Mouse (Mus musculus) neural tube, embryonic 12.5 days (tissue): ENCODE measurements around the gene Acap2. TPM values are rescaled to one million over a fixed set of nuclear protein-coding genes. Genes with fewer than 3 reads are reported as not detected.
A peak's percentile ranks its signal among the peaks of the same experiment; 100 is the strongest.

Experiments
- ATAC-seq: fragments of 200-750 bp; cut with Nextera tagmentation; 2 replicates; pipeline ENCODE4 v1.8.0; 2017; ENCODE audit warnings: low read depth, mild to moderate bottlenecking, moderate TSS enrichment, moderate library complexity; ENCODE audit not compliant: low FRiP score
- H3K27ac ChIP-seq: fragments of 300-500 bp; sonication (generic); 2 replicates; pipeline ENCODE4 v1.5.1; 2016
- H3K27me3 ChIP-seq: fragments of 300-500 bp; sonication (generic); replicated peaks from 2 replicates; pipeline ENCODE4 v1.6.1; 2016; ENCODE audit warnings: mild to moderate bottlenecking
- H3K36me3 ChIP-seq: fragments of 300-500 bp; sonication (generic); 2 replicates; pipeline ENCODE4 v1.6.1; 2016; ENCODE audit warnings: mild to moderate bottlenecking
- H3K4me1 ChIP-seq: fragments of 300-500 bp; sonication (generic); 2 replicates; pipeline ENCODE4 v1.6.1; 2016
- H3K4me2 ChIP-seq: fragments of 300-500 bp; sonication (generic); replicated peaks from 2 replicates; pipeline ENCODE4 v1.6.1; 2016; ENCODE audit warnings: mild to moderate bottlenecking
- H3K4me3 ChIP-seq: fragments of 300-500 bp; sonication (generic); 2 replicates; pipeline ENCODE4 v1.5.1; 2016
- H3K9ac ChIP-seq: fragments of 300-500 bp; sonication (generic); 2 replicates; pipeline ENCODE4 v1.6.1; 2016; ENCODE audit warnings: mild to moderate bottlenecking
- H3K9me3 ChIP-seq: fragments of 300-500 bp; sonication (generic); 2 replicates; pipeline ENCODE4 v1.6.1; 2016; ENCODE audit warnings: mild to moderate bottlenecking
- WGBS: fragments of 180-500 bp; shearing (Covaris S2); methylation state at CpG from one replicate; pipeline ENCODE4 v1.1.7; 2016; 5-methylcytosine and 5-hydroxymethylcytosine counted together
- polyA plus RNA-seq: library from polyadenylated mRNA; unstranded; fragments of >200 nt; fragmentation: Nextera tagmentation; extraction: Ambion mirVana; gene quantifications from 2 replicates; pipeline ENCODE4 v1.2.1, GENCODE M21; 2016

The Acap2 gene
- 18.1 and 18.4 TPM in 2 replicates for polyA plus RNA-seq

DNA sequence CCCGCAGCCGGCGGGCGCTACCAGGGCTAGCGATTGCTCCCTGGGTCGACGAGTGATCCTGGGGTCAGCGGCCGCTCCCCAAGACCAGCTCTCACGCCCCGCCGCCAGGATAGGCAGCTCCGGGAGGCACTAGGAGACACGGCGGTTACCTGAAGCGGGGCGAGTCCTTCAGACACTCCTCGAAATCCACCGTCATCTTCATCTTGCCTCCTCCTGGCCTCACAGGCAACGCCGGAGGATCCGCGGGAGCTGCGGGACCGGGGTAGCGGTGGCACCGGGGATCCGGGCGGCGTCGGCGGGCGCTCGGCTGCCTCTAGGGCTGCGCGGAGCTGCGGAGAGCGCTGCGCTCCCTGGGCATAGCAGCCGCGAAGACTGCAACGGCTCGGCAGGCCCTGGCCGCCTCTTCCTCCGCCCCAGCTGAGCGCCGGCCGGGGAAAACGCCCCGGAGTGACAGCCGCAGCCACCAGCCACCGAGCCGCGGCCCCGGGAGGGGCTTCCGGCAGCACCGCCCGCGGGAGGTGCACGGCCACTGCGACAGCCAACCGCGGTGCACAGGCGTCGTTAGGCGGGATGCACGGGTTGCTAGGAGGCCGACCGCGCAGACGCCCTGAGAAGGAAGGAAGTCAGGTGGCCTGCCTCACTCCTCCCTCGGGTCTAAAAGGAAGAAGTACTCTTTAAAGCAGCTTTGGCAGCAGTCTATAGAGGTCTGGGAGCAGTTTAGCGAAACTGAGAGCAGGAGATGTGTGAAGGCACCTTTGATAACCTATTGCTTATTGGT is at the start of gene Acap2:
Gene Acap2, minus strand, starts transcription at position 456 of the 778 bp plus-strand sequence.
- ATAC-seq = peak; percentile 99
- H3K9ac ChIP-seq = peak within 1 kb of the TSS; percentile 92
- H3K27me3 ChIP-seq = no peaks in the 10 kb centered on the region
- peaks cover 14% of the 10 kb centered on the region for H3K4me1 ChIP-seq
- H3K4me3 ChIP-seq = peak within 1 kb of the TSS; percentile 84
- peak within 1 kb of the TSS; percentile 84 for H3K4me2 ChIP-seq
- H3K36me3 ChIP-seq = no peaks in the 10 kb centered on the region
- WGBS = under 1% methylated on average over 73 of the region's 73 CpGs
- H3K9me3 ChIP-seq = no peaks in the 10 kb centered on the region
- peak within 1 kb of the TSS; percentile 90 for H3K27ac ChIP-seq

DNA sequence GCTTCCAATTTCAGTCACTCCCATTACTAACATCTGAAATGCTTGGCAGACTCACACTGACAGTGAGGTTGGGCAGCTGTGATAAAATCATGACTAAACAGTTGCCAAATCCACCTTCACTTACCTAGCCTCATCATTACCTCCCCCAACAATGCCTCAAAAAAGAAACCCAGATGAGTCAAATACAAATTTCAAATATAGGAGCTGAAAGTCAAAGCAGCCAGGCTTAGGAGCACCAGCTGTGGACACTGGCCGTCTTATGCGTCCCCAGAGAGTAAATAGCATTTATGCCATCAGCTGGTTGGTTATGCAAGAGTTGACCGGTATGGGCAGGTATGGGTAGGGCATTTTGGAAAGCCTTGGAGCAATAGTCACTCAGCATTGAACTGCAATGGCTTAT is 48.4 kb upstream of the Acap2 start:
- 0 out of 2 replicates have a peak, but pooled peaks cover 9% of the 10 kb centered on the region for H3K36me3 ChIP-seq
- H3K27ac ChIP-seq = no peak overlapping the region
- no peaks in the 10 kb centered on the region for H3K9me3 ChIP-seq
- H3K4me3 ChIP-seq = no peak overlapping the region
- H3K9ac ChIP-seq = no peak overlapping the region
- H3K27me3 ChIP-seq = no peaks in the 10 kb centered on the region
- no peak overlapping the region for H3K4me2 ChIP-seq
- 81% methylated on average over 3 of the region's 3 CpGs for WGBS
- ATAC-seq = no peak
- H3K4me1 ChIP-seq = no peaks in the 10 kb centered on the region

DNA sequence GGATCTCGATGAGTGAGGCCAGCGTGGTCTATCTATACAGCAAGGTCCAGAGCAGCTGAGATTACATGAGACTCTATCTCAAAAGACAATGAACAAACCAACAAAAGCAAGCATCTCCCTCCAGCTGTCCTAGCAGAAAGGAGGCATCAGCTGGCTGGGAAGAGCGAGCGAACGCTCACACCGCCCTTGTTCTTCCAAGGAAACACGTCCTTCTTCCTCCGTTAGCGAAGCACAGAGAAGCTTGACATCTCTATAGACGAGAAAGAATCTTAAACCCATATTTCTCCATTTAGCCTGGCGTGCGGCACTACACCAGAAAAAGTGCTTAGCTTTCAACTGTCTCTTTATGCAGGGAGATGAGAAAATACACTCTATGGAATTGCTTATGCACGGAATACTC is 47.7 kb upstream of the Acap2 start:
- Histone ChIP-seq H3K4me3 (no peak overlapping the region), H3K36me3 (0 out of 2 replicates have a peak, but pooled peaks cover 9% of the 10 kb centered on the region), H3K27me3 (no peaks in the 10 kb centered on the region), H3K27ac (no peak overlapping the region), H3K9me3 (no peaks in the 10 kb centered on the region), H3K4me2 (no peak overlapping the region), H3K9ac (no peak overlapping the region), H3K4me1 (no peaks in the 10 kb centered on the region)
- no peak for ATAC-seq
- WGBS = 83% methylated on average over 13 of the region's 13 CpGs

DNA sequence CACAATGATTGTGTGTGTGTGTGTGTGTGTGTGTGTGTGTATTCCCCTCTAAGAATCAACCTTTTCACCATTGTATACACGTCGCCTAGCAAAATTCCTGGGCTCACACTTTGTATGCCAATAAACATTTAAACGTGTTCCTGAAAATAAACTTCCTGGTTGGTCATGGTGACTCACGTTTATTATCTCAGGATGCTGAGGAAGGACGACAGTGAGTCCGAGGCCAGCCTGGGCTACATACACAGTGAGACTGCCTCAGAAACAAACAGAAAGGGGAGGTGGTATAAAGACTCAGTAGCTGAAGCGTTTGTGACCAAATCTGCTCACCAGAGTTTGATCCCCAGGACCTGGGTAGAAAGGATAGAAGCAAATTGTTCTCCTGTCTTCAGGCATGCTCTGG is 46.4 kb upstream of the Acap2 start:
- no peak overlapping the region for H3K27ac ChIP-seq
- 85% methylated on average over 7 of the region's 7 CpGs for WGBS
- ATAC-seq = no peak
- H3K4me2 ChIP-seq = no peak overlapping the region
- 0 out of 2 replicates have a peak, but pooled peaks cover 5% of the 10 kb centered on the region for H3K36me3 ChIP-seq
- no peak overlapping the region for H3K4me3 ChIP-seq
- no peak overlapping the region for H3K9ac ChIP-seq
- no peaks in the 10 kb centered on the region for H3K4me1 ChIP-seq
- H3K27me3 ChIP-seq = no peaks in the 10 kb centered on the region
- no peaks in the 10 kb centered on the region for H3K9me3 ChIP-seq

DNA sequence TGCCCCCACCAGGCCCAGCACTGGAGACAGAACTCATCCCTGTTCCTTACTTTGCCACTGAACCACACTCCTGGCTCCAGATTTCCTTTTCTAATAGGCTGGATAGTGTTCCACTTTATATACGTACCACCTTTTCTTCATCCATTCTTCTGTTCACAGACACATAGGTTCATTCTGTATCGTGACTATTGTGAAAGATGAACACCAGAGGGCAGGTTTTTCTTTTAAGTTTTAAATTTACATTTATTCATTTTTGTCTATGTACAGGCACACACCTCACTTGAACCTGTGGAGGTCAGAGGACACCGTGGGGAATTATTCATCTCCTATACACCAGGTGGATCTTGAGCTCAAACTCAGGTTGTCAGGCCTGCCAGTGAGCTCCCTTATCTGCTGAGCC is 43.0 kb upstream of the Acap2 start:
- Histone ChIP-seq H3K4me2 (no peak overlapping the region), H3K9ac (no peak overlapping the region), H3K4me1 (no peaks in the 10 kb centered on the region), H3K27ac (no peak overlapping the region), H3K9me3 (no peaks in the 10 kb centered on the region), H3K4me3 (no peak overlapping the region), H3K27me3 (no peaks in the 10 kb centered on the region), H3K36me3 (no peaks in the 10 kb centered on the region)
- WGBS = 91% methylated on average over 3 of the region's 3 CpGs
- ATAC-seq = no peak

DNA sequence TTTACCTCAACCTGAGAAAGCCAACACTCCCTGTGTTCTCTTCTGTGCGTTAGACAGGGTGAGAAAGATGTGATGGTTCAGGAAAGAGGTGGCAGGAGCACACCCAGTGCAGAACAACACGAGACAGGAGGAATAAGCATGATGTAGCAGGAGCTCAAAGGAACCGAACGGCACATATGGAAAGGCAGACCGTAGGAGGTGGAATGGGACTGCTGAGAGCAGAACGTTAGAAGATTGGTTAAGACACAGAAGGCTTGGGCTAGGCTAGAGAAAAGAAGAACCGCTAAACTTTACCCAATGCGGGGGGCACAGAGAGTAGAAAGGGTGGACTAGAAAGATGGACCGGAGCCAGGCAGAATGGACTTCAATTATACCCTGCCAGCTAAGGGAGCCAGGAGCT is 40.4 kb upstream of the Acap2 start:
- H3K9me3 ChIP-seq = no peaks in the 10 kb centered on the region
- H3K4me1 ChIP-seq = no peaks in the 10 kb centered on the region
- H3K4me2 ChIP-seq = no peak overlapping the region

DNA sequence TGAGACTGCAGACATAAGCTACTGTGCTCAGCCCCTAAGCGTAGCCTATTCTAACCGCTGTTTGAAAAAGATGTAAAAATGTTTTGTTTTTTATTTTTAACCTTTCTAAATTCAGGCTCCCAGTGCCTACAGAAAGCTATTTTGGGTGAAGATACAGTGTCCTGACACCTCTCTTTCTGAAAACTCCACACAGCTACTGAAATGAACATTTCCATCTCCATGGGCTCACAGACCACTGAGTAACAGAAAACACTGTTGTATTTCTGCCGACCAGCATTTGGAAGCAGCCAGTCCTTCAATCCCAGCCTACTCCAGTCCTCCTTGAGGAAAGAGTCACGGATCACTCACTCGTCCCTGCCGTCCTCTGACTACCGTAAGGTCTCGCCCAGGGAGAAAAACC is 39.5 kb upstream of the Acap2 start:
- H3K4me2 ChIP-seq = no peak overlapping the region
- 94% methylated on average over 8 of the region's 8 CpGs for WGBS
- no peaks in the 10 kb centered on the region for H3K36me3 ChIP-seq
- no peaks in the 10 kb centered on the region for H3K27me3 ChIP-seq
- H3K4me3 ChIP-seq = no peak overlapping the region
- no peak overlapping the region for H3K27ac ChIP-seq
- no peaks in the 10 kb centered on the region for H3K9me3 ChIP-seq
- no peak overlapping the region for H3K9ac ChIP-seq
- no peak for ATAC-seq
- H3K4me1 ChIP-seq = 0 out of 2 replicates have a peak, but pooled peaks cover 2% of the 10 kb centered on the region

More for the DNA sequence above, 40.4 kb upstream of the Acap2 start:
- Histone ChIP-seq H3K9ac (no peak overlapping the region), H3K27ac (no peak overlapping the region), H3K27me3 (no peaks in the 10 kb centered on the region), H3K4me3 (no peak overlapping the region), H3K36me3 (no peaks in the 10 kb centered on the region)
- no peak for ATAC-seq
- 85% methylated on average over 9 of the region's 9 CpGs for WGBS

DNA sequence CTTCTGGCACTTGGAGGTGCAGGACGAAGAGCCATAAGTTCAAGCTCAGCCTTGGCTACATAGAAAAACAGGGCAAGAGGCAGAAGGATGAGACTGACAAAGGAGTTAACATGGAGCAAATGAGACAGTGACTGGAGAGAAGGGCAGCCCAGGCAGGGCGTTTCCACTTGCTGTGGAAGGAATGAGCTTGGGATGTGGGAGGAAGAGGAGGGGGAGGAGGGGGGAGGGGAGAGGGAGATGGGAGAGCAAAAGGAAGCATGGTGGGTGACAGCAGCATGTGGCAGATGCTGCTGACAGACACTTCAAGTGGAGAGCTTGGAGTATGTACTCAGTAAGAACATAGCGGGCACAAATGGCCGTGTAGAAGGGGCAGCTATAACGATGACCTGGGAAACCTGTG is 37.2 kb upstream of the Acap2 start:
- Histone ChIP-seq H3K4me1 (peaks cover 13% of the 10 kb centered on the region; the same call in 1 of the 2 replicates), H3K4me3 (no peak overlapping the region), H3K27ac (no peak overlapping the region), H3K9ac (no peak overlapping the region), H3K4me2 (no peak overlapping the region), H3K27me3 (0 out of 2 replicates have a peak, but pooled peaks cover 5% of the 10 kb centered on the region), H3K36me3 (no peaks in the 10 kb centered on the region), H3K9me3 (no peaks in the 10 kb centered on the region)
- ATAC-seq = no peak
- WGBS = 78% methylated on average over 5 of the region's 5 CpGs

DNA sequence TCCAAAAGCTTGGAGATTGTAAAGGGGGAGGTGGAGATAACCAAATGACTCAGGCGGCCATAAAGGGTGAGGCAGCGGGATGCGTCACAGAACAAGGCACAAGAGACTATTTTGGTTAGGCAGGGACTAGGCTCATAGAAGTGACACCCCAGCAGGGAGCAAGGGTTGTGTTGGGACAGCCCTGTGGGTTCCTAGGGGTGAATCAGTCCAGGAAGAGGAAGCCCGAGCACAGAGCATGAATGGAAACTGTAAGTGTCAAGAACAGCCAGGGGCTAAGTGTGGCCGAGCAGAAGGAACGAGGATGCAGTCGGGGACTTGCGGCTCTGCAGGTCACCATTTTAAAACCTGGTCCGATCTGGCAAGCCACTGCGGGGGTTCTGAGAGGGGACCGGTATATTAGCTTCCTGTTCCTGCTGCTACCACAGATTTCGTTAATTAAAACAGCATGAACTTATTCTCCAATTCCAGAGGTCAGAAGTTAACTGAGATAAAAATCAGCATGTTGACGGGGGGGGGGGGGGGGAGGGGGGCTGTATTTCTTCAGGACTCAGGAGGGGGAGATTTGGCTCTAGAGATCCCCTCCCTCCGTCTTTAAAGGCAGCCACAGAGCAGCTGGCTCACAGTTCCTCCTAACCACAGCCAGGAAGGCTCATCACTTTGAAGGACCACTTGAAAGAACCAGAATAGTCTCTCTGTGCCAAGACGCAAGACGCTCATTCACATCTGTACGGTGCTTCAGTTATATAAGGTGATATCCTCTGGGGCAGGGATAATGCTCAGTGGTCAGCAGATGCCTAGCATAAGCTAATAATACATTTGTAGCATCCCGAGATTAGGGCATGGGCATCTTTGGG is 34.6 kb upstream of the Acap2 start:
- Histone ChIP-seq H3K9me3 (no peaks in the 10 kb centered on the region), H3K4me2 (peak overlapping the region; percentile 42), H3K36me3 (no peaks in the 10 kb centered on the region), H3K9ac (no peak overlapping the region), H3K4me1 (peaks cover 13% of the 10 kb centered on the region; the same call in 1 of the 2 replicates), H3K27me3 (0 out of 2 replicates have a peak, but pooled peaks cover 5% of the 10 kb centered on the region), H3K4me3 (no peak overlapping the region), H3K27ac (no peak overlapping the region)
- ATAC-seq = 0 out of 2 replicates have a peak, but pooled peaks have one; percentile 13
- WGBS = 22% methylated on average over 18 of the region's 18 CpGs

DNA sequence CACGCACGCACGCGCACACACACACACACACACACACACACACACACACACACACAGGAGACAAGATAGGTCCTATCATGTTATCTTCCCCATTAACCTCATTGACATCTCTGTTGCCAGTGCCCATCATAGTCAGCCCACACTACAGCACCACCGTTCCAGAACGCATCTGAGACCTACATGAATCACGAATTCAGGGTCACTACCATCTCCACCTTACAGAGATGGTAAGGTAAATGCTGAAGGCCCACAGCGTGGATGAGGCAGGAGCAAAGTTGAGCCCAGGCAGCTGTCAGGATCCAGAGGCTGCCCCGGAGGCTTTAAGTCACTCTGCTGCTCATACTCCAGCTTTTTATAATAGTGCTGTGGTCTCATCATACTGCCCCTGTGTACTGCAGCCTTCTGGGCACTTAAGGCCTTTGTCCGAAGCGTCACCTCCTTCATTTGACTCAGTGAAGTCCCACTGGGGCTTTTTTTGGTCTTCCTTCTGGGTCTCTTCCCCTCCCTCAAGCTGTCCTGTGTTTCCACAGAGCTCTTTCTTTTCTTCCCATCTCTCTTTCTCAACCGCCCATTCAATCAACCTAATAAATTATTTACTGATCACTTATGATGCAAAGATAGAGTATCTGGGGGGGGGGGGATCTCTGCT is 33.9 kb upstream of the Acap2 start:
- H3K36me3 ChIP-seq = no peaks in the 10 kb centered on the region
- ATAC-seq = no peak

DNA sequence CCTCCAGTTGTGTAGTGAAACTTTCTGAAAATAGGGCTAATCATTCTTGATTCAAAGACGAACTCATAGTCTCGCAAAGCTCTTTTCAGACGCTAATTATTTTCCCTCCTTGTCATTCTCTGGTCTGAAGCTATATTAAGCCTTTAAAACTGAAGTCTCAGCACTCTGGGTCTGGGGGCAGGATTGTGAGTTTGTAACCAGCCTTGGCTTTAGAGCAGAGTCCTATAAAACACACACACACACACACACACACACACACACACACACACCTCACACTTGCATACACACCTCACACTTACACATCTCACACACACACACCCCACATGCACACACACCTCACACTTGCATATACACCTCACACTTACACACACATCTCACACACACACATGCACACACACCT is 33.3 kb upstream of the Acap2 start:
- Histone ChIP-seq H3K4me1 (peaks cover 13% of the 10 kb centered on the region; the same call in 1 of the 2 replicates), H3K9me3 (no peaks in the 10 kb centered on the region), H3K36me3 (no peaks in the 10 kb centered on the region), H3K27ac (no peak overlapping the region), H3K4me2 (no peak overlapping the region), H3K4me3 (no peak overlapping the region), H3K27me3 (0 out of 2 replicates have a peak, but pooled peaks cover 5% of the 10 kb centered on the region), H3K9ac (no peak overlapping the region)
- 58% methylated on average over 3 of the region's 3 CpGs for WGBS
- no peak for ATAC-seq

More for the DNA sequence above, 33.9 kb upstream of the Acap2 start:
- 65% methylated on average over 12 of the region's 12 CpGs for WGBS
- H3K27me3 ChIP-seq = 0 out of 2 replicates have a peak, but pooled peaks cover 5% of the 10 kb centered on the region
- H3K4me3 ChIP-seq = no peak overlapping the region
- H3K4me1 ChIP-seq = peaks cover 13% of the 10 kb centered on the region; the same call in 1 of the 2 replicates
- no peak overlapping the region for H3K27ac ChIP-seq
- no peak overlapping the region for H3K9ac ChIP-seq
- no peaks in the 10 kb centered on the region for H3K9me3 ChIP-seq
- peak overlapping the region; percentile 42; the same call in 1 of the 2 replicates for H3K4me2 ChIP-seq
